Mouse (Mus musculus) lung, postnatal 25 days (tissue): ENCODE measurements around the gene Man1c1.

Source experiments
- DNase-seq: peaks from one replicate; pipeline ENCODE4 v3.0.0; 2022; ENCODE audit warnings: low spot score

Gene Man1c1

GRCm38 (mm10) chr4:134636406-134636805, 67.7 kb downstream of the Man1c1 start:
- no peak for DNase-seq

GRCm38 (mm10) chr4:134634001-134634400, 70.1 kb downstream of the Man1c1 start:
- no peak for DNase-seq

DNA sequence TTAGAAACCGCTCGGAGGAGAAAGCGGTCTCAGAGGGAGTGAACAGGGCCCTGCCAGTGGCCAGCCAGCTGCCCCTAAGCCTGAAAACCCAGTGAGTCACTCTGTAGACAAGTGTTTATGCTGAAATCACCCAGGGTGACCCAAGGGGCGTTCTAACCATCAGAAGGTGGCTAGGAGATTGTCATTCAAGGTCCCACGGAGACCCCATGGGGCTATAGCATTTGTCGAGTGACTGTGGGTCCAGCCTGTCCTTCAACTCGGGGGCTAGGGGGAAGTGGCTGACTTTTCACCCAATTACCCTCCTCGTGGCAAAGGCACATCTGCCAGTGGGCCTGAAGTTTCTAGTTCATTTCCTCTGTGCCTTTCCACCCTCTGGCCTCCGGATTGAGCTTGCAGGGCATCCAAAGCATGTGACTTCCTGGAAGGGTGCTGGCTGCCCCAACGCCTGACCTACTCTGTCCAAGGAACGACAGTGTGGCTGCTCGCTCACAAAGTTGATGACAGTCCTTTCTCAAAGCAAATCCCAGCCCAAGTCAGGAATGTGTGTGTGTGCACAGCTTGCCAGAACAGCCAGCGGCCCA, 71.9 kb downstream of the Man1c1 start:
- DNase-seq: peak; percentile 85

- DNase-seq: no peak
Observed at GRCm38 (mm10) chr4:134631471-134632130, 72.5 kb downstream of the Man1c1 start.

DNA sequence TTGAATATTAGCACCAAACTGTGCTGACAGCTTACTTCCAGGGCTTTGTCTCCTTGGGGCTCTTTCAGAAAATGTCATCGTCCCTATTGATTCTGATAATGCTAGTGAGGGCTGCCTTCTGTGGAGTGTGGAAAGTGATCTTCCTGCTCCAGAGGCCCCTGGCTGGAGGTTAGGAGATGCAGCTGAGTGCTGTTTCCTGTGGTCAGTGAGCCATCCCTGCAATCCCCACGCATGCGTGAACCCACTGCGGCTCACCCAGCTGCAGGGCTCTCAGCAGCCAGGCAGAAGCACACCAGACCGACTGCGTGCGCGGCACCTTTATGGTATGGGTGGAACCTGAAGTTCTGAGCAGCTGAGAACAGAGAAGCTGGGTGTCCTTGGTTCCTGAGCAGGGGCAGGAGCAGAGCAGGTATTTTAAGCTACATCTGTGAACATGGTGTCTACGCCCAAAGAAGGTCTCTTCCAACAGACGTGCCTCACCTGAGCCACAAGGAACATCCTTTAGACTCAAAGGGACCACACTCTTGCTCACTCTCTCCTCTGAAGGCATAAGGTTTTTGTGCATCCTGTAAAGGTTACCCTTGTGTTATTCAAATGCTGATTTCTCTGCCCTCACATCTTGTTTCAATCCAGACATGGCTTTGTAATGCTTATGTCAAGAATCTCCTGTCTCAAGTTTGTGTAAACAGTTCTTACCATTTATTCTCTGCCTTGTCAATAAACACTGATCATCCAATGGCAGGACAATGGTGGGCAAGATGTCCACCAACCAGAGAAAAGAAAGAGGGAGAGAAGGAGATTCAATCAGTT, 75.3 kb downstream of the Man1c1 start:
- no peak for DNase-seq

DNA sequence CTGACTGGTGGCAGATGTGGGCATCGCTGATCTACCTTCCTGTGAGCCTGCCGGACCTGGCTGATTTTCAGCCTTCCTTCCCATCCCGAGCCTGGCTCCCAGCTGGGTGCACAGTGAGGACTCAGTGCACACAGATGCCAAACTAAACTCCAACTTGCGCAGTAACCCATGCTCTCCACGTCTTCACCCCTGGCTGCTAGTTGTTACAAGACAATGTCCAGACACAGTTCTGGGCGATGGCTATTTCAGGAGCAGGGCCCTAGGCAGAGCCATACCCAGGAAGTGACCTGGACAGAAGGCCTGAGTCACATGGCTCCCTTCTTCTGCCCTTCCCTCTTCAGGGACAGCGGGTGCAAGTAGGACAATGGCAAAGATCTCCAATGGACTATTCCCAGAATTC, 76.0 kb downstream of the Man1c1 start:
- DNase-seq: no peak

DNA sequence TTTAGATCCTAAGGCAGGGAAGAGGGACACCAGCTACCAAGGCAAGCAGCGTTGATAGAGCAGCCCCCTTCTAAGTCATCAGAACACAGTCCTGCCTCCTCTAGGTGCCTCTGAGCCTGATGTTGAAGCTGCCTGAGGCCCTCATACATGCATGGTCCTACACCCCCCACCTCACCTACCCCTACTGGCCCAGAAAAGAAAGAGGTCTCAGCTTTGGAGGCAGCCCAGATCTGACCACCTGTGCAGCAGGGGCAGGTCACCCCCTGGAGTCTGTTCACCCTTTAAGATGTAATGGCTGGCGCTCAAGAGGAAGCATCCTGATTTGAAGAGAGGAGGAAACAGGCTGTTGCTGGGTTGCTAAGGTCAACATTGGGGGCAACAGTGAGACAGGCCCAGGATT, 77.2 kb downstream of the Man1c1 start:
- DNase-seq: no peak

DNA sequence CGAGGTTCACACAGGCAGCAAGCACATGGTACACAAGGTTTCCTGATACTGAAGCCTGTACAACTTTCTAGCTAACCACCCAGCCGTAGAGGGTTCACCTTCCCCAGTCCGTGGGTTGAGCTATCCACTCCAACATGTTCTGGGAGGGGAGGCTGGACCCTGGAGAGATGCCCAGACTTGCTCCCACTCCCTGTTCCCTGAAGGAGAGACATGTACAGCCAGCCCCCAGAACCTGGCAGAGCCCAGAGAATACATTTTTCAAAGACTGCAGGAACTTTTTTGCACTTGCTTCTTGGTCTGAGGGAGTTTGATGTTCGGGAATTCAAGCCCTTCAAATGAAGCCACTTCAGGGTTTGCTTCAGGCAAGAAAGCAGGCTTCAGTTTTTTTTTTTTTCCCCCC, 77.7 kb downstream of the Man1c1 start:
- DNase-seq: no peak

- peak; percentile 46 for DNase-seq
Observed at GRCm38 (mm10) chr4:134624109-134624862, 79.8 kb downstream of the Man1c1 start.

GRCm38 (mm10) chr4:134621695-134622094, 82.4 kb downstream of the Man1c1 start:
- no peak for DNase-seq

GRCm38 (mm10) chr4:134620246-134620645, 83.8 kb downstream of the Man1c1 start:
- no peak for DNase-seq

- DNase-seq: no peak
Observed at GRCm38 (mm10) chr4:134619489-134619870, 84.6 kb downstream of the Man1c1 start.

DNA sequence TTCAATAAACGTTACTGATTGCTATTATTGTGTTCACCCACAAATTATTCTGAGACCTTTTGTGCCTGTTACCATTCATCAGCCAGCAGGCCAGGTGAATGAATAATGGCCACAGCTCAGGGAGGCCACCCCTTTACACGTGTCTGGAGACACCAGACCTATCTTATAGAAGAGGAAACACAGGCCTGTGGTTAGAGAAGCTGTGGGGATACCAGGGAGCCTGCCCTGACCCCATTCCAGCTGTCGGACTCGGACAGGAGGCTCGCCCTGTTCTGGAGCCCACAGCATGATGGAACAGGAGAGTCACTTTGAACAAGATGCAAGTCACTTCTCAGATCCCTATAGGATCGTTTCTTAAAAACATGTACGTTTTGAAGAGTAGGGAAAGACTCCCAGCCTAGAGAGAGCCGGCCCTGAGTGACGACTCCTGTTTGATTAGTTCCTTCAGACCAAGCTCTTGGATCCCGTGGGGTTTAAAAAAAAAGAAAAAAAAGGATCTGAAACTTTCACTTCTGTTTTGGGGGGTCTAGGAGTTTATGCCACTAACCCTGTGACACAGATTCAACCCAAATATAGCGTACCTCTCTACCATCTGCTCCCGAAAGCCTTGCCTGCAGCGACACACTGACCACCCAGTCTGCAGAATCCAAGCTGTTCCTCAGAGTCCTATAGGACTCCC, 85.1 kb downstream of the Man1c1 start:
- no peak for DNase-seq

GRCm38 (mm10) chr4:134617779-134618178, 86.3 kb downstream of the Man1c1 start:
- DNase-seq: no peak

DNA sequence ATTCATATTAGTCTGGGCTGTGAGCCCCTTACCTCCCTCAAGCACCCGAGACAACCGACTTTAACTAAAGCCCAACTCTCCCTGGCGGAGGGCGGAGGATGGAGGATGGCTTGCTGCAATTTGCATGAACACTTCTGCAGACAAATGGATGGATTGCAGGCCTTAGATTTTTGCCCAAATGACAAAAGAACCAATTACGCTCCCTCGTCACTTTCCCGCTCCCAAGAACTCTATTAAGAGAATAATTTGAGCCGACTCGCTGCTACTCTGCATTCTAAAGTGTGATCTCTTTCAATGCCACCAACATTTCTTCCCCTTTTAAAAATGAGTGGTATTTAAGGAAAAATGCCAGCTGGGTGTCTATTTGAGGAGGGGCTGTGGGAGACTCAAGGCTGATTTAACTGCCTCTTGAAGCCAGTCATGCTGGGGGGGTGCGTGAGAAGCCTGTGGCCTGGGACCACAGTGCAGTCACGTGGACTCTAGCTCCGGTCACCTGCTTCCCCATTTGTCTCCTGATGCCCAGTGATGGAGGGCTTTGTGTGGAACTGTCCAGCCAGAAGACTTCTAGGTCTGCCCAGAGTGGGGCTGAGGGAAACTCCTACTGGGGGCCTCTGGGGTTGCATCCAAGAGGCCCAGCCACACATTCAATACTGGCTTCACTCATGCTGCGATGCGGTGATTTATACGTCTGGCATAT, 88.0 kb downstream of the Man1c1 start:
- no peak for DNase-seq

DNA sequence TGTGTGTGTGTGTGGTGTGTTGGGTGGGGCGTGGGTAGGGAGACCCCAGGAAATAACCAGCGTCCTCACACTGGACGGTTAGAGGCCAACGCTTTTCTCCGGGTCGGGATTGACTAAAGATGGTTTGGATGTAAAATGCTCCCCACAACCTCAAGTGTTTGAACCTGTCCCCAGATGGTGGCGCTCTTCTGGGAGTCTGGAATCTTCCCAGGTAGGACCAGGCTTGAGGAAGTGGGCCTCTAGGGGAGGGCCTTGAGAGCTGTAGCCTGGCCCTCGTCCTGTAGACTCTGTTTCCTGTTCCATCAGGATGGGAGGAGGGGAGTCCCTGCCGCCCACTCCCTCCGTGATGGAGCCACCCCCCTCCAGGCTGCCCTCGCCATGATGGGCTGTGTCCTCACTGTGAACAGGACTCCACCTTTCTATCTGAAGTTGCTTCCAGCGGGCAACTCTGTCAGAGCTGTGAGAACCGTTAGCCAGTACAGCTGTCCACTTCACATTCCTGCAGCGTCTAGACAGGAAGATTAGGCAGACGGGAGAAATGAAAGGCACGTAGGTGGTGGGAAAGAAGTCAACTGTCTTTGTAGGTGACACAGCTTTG, 91.9 kb downstream of the Man1c1 start:
- no peak for DNase-seq

GRCm38 (mm10) chr4:134610616-134611015, 93.5 kb downstream of the Man1c1 start:
- DNase-seq: no peak

- DNase-seq: no peak
Observed at GRCm38 (mm10) chr4:134607679-134608078, 96.4 kb downstream of the Man1c1 start.

- no peak for DNase-seq
Observed at GRCm38 (mm10) chr4:134606054-134606453, 98.0 kb downstream of the Man1c1 start.

- DNase-seq: no peak
Observed at GRCm38 (mm10) chr4:134604472-134604871, 99.6 kb downstream of the Man1c1 start.

GRCm38 (mm10) chr4:134603553-134603952, 100.5 kb downstream of the Man1c1 start:
- DNase-seq: no peak
